Mouse (Mus musculus): ENCODE measurements around the gene Dgke.
A peak's percentile ranks its signal among the peaks of the same experiment; 100 is the strongest.

GRCm38 (mm10) chr11:89095306-89095705, 28.7 kb upstream of the Dgke start:
- no peak for TF ChIP-seq CTCF (conservative IDR thresholded peaks at IDR 0.05 in 1 of 2, IDR thresholded peaks at IDR 0.05 in 1 of 2; ENCODE audit: low read depth in 2 of 2, low read length in 2 of 2)
- peak; percentile 31; the same call in 1 of the 2 replicates for TF ChIP-seq EP300 (IDR thresholded peaks at IDR 0.05; ENCODE audit: low read length)
